Mouse (Mus musculus) stomach, postnatal 0 days (tissue): ENCODE results near the gene Frmd4b.

Experiments used
- CTCF ChIP-seq: IDR thresholded peaks from 2 replicates; pipeline ENCODE4 v1.5.1; 2016; ENCODE audit warnings: antibody characterized with exemption, low read depth, mild to moderate bottlenecking, moderate library complexity
- EP300 ChIP-seq: optimal IDR thresholded peaks from 2 replicates; pipeline ENCODE3; 2016; ENCODE audit warnings: antibody characterized with exemption

DNA sequence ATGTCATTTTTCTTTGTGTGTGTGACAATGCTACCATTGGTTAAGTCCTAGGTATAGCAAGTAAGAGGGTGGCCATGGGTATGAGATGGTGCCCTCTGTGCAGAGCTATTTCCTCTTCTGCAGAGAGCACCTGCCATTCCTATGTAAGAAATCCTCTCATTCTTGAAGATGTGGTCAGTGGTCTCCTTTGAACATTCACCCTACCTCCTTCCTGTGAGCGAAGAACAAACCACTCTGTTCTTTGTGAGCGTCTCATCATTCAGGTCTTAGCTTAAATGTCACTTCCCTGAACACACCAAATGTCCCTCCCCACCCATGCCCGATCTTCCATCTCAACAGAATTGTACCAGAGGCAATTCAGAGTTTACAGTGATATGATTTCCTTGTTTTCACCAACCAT, 299.4 kb downstream of the Frmd4b start:
- no peak for TF ChIP-seq CTCF
- TF ChIP-seq EP300: no peak
